Mouse (Mus musculus): ENCODE measurements around the gene Odc1. TPM values are rescaled to one million over a fixed set of nuclear protein-coding genes. Genes with fewer than 3 reads are reported as not detected.
A peak's percentile ranks its signal among the peaks of the same experiment; 100 is the strongest.

Odc1 gene
- 12.8 and 15.6 TPM in 2 replicates for polyA plus RNA-seq (2012; ENCODE audit: insufficient read depth, insufficient read length, missing spikeins)

DNA sequence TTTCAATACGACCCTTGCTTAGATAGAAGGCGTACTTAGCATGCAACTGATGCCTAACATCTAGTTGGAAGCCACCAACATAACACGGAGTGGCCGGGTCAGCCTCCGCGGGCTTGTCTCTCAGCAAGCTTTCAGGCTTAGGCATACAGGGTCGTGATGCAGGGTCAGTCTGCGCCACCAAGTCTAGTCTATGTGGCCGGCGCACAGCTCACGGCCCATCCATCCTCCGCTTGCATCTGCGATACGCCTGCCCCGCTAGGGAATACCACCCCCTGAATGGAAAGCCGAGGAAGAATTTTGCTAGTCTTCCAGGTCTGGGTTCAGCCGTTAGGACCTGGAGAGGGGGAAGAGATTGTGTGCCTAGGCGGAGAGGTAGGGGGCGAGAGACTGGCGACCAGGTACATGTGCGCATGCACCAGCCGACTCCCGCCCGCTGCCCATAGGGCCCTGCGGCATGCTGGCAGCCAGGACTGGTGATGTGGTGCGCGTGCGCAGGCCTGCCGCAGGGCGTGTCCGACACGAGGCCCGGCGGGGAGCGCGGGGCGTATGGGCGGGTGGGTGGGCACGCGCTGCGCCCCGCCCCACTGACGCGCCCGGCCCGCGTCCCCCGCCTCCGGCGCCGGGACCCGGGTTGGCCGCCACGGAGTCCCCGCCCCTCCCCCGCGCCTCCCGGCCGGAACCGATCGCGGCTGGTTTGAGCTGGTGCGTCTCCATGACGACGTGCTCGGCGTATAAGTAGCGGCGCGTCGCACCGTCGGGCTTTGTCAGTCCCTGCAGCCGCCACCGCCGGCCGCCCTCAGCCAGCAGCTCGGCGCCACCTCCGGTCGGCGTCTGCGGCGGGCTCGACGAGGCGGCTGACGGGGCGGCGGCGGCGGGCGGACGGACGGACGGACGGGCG lies at the start of gene Odc1:
TSS of gene Odc1 (plus strand) at position 586 of the 898 bp plus-strand sequence.
- Histone ChIP-seq H3K4me1 (ENCODE audit: control insufficient read depth, insufficient read depth, low read length) (peaks cover 9% of the 10 kb centered on the region; the same call in 1 of the 2 replicates), H3K4me3 (ENCODE audit: insufficient read depth, low read length) (peak within 1 kb of the TSS; percentile 76), H3K27ac (ENCODE audit: insufficient read depth, low read depth, low read length) (peak within 1 kb of the TSS; percentile 35)
- TF ChIP-seq CTCF (IDR thresholded peaks at IDR 0.05; ENCODE audit: low read depth, low read length) (no peak), POLR2A (IDR thresholded peaks at IDR 0.05; ENCODE audit: borderline replicate concordance, low read depth, low read length) (peak; percentile 24; the same call in 1 of the 2 replicates)

DNA sequence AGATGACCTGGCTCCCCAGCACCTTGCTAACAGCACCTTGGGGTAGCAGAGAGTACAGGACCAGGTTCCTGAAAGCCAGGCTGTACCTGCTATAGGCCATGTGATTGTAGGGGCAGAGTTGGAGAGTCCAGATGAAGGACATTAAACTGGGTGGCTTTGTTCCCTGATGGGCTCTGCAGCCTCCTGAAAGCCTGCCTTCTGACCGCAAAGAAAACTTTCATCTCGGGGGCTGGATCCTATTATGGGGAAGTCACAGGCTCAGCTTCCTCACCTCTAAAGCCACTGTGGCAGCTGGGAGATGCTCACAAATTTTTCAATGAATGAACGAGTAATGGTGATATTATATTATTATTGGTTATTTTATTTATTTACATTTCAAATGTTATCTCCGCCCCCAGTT lies 49.8 kb upstream of the Odc1 start:
- no peak overlapping the region for H3K27ac ChIP-seq (ENCODE audit: insufficient read depth, low read depth, low read length)
- peaks cover 6% of the 10 kb centered on the region for H3K4me1 ChIP-seq (ENCODE audit: control insufficient read depth, insufficient read depth, low read length)
- TF ChIP-seq CTCF (IDR thresholded peaks at IDR 0.05; ENCODE audit: low read depth, low read length), result no peak
- TF ChIP-seq POLR2A (IDR thresholded peaks at IDR 0.05; ENCODE audit: borderline replicate concordance, low read depth, low read length), result no peak
- H3K4me3 ChIP-seq (ENCODE audit: insufficient read depth, low read length), result no peak overlapping the region

DNA sequence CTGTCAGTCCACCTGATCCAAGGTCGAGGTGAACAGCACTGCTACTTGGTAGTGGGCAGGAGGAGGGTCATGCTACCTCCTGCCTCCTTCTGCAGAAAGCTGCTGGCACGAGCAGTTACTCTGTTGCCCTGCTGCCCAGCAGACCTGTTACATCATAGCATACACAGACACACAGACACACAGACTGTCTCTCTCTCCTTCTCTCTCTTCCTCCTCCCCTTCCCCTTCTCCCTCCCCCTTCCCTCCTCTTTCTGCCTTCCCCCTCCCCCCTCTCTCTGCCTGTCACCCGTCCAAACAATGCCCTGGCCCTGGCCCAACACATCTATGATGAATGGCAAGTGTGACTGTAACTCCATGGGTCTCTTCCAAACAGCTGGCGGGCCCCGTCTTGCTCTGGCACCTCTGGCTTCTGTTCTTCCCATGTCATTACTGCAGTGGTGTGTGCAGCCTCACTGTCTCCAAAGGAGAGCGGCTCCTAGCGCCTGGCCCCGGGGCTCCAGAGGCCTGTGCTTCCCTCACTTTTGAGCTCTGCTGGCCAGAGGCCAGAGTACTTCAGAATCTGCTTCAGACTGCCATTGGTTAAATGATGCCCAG lies 48.6 kb upstream of the Odc1 start:
- H3K4me3 ChIP-seq (ENCODE audit: insufficient read depth, low read length), result no peak overlapping the region
- H3K27ac ChIP-seq (ENCODE audit: insufficient read depth, low read depth, low read length), result no peak overlapping the region
- TF ChIP-seq POLR2A (IDR thresholded peaks at IDR 0.05; ENCODE audit: borderline replicate concordance, low read depth, low read length) (no peak), CTCF (IDR thresholded peaks at IDR 0.05; ENCODE audit: low read depth, low read length) (no peak)
- H3K4me1 ChIP-seq (ENCODE audit: control insufficient read depth, insufficient read depth, low read length), result peaks cover 6% of the 10 kb centered on the region

DNA sequence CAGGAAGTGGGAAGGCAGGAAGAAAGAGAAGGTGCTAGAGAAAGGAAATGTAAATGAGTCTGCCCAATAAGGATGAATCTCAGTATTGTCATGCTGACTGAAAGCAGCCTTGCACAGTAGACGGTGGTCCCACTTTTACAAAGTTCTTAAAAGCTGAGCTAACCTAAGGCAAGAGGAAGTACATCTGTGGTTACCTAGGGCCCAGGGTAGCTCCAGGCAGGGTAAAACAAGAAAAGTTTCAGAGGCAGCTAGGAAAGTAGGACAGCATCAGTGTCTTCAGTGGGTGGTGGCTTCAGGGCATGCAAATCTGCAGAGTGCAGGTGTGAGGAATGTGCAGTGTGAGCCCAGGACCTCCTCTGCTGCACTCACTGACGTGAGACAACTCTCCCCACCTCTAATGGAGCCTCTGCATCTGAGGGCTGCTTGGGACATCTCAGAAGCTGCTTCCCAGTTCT lies 38.9 kb upstream of the Odc1 start:
- no peak overlapping the region for H3K27ac ChIP-seq (ENCODE audit: insufficient read depth, low read depth, low read length)
- TF ChIP-seq POLR2A (IDR thresholded peaks at IDR 0.05; ENCODE audit: borderline replicate concordance, low read depth, low read length) (no peak), CTCF (IDR thresholded peaks at IDR 0.05; ENCODE audit: low read depth, low read length) (no peak)
- H3K4me1 ChIP-seq (ENCODE audit: control insufficient read depth, insufficient read depth, low read length), result peaks cover 26% of the 10 kb centered on the region
- H3K4me3 ChIP-seq (ENCODE audit: insufficient read depth, low read length), result no peak overlapping the region

DNA sequence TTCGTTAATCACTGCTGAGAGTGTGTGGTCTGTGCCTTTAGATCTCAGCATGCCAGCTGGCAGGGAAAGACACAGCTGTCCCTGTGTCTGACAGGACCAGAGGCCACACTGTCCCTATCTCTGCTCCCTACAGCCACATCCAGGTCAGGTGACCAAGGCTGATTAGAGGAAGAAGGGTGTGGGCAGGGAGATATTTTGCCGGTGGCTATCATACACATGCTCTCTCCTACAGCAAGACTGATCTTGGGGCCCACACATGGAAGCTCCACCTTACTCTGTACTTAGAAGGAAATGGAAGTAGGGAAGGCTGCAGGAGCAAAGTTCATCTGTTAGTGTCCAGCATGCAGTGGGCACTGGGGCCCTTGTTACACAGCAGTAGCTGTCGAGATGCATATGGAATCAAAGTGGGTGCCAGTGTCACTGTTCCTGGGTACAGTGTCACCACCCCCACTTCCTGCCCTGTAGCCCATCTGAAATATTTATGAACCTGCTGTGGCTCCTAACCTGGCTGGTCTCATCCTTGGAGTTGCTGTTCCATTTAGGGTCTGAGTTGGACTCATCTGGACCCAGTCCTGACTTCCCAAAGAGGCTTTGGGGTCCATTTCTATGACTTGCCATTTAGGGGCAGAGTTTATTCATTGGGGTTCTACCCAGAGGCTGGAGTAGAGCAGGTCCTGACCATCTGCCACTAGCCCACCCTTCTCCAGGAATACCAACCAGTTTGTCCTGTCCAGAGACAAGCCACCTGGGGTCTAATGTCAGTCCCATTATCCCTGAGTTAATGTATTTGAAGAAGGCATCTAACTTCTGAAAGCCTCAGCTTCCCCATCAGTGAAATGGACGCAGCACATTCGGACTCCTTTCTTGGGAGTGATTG lies 38.2 kb upstream of the Odc1 start:
- peaks cover 33% of the 10 kb centered on the region for H3K4me1 ChIP-seq (ENCODE audit: control insufficient read depth, insufficient read depth, low read length)
- peak overlapping the region; percentile 12; the same call in 1 of the 2 replicates for H3K4me3 ChIP-seq (ENCODE audit: insufficient read depth, low read length)
- 0 out of 2 replicates have a peak overlapping the region, but pooled peaks have one; percentile 4 for H3K27ac ChIP-seq (ENCODE audit: insufficient read depth, low read depth, low read length)
- TF ChIP-seq POLR2A (IDR thresholded peaks at IDR 0.05; ENCODE audit: borderline replicate concordance, low read depth, low read length), result no peak
- TF ChIP-seq CTCF (IDR thresholded peaks at IDR 0.05; ENCODE audit: low read depth, low read length), result no peak

DNA sequence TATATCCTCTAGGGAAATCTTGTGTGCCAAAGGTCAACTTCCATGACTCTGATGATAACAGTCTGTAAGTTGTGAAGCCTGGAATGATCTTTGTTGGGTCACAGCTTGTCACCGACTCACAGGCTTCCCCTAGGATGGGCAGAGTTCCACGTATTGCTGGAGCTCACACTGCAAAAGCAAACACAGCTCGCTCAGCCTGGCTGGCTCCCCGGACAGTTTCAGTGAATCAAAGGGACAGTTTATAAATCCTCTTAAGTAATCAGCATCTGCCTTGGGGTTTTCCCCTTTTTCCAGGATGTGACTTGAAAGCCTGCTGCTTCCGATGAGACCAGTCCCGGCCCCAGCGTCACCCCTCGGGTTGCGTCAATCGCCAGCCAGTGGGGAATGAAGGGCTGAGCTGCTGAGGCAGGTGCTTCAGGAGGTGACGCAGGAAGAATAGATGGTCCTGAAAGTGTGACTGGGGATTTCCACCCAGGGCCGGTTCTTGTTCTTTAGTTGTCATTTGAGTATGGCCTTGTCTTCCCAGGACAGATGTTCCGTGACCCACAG lies 37.5 kb upstream of the Odc1 start:
- peaks cover 36% of the 10 kb centered on the region for H3K4me1 ChIP-seq (ENCODE audit: control insufficient read depth, insufficient read depth, low read length)

DNA sequence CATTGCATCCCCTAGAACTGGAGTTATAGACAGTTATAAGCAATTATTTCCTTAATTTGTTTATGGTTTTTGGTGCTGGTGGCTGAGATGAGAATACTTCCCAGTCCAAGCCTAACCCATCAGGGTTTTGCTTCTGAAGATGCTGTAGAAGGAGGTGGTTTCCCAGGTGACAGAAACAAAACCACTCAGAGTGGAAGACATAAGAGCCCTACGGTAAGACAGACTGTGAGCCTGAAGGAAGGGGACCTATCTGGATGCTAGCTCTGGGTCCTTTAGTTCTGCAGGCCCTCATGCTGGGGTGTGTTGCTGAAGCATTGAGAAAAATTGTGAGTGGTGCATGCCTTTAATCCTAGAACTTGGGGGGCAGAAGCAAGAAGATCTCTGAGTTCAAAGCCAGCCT lies 35.3 kb upstream of the Odc1 start:
- Histone ChIP-seq H3K27ac (ENCODE audit: insufficient read depth, low read depth, low read length) (no peak overlapping the region), H3K4me3 (ENCODE audit: insufficient read depth, low read length) (no peak overlapping the region), H3K4me1 (ENCODE audit: control insufficient read depth, insufficient read depth, low read length) (peaks cover 36% of the 10 kb centered on the region)
- TF ChIP-seq POLR2A (IDR thresholded peaks at IDR 0.05; ENCODE audit: borderline replicate concordance, low read depth, low read length) (no peak), CTCF (IDR thresholded peaks at IDR 0.05; ENCODE audit: low read depth, low read length) (no peak)

More for the DNA sequence above, 37.5 kb upstream of the Odc1 start:
- Histone ChIP-seq H3K27ac (ENCODE audit: insufficient read depth, low read depth, low read length) (0 out of 2 replicates have a peak overlapping the region, but pooled peaks have one; percentile 4), H3K4me3 (ENCODE audit: insufficient read depth, low read length) (peak overlapping the region; percentile 12; the same call in 1 of the 2 replicates)
- TF ChIP-seq POLR2A (IDR thresholded peaks at IDR 0.05; ENCODE audit: borderline replicate concordance, low read depth, low read length), result no peak
- no peak for TF ChIP-seq CTCF (IDR thresholded peaks at IDR 0.05; ENCODE audit: low read depth, low read length)

DNA sequence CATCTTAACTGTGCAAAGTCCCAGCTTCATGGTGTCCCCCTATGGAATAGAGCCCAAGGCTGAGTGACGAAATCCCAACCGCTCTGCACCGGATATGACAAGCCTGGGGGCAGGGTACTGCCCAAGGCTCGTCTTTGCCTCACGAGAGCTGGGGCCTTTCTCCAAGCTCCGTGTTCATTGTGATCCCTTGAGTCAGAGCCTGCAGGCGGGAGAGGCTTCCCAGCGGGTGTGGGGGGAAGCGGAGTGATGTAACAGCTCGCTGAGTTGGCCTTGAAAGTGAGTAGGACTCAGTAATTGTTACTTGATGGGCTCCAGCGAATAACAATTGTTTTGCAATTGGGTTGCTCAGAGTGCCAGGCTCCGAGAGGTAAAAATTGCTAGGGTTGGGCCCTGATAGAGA lies 34.4 kb upstream of the Odc1 start:
- H3K4me3 ChIP-seq (ENCODE audit: insufficient read depth, low read length), result no peak overlapping the region
- peaks cover 36% of the 10 kb centered on the region for H3K4me1 ChIP-seq (ENCODE audit: control insufficient read depth, insufficient read depth, low read length)
- H3K27ac ChIP-seq (ENCODE audit: insufficient read depth, low read depth, low read length), result peak overlapping the region; percentile 31; the same call in 1 of the 2 replicates
- no peak for TF ChIP-seq POLR2A (IDR thresholded peaks at IDR 0.05; ENCODE audit: borderline replicate concordance, low read depth, low read length)

DNA sequence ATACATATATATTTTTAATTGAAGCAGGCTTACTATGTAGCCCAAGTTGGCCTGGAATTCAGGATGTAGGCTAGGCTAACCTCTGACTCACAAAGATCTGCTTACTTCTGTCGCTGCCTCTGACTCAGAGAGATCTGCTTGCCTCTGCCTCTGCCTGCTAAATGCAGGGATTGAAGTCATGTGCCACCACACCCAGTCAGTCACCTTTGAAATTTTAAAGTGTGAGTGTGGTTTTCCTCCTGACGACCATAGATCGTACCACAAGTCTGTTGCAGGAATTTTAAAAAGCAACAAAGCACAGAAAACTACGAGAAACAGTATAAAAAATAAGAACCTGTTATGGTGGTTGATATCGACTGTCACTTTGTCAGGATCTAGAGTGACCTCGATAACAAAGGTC lies 33.6 kb upstream of the Odc1 start:
- peaks cover 32% of the 10 kb centered on the region for H3K4me1 ChIP-seq (ENCODE audit: control insufficient read depth, insufficient read depth, low read length)
- no peak overlapping the region for H3K4me3 ChIP-seq (ENCODE audit: insufficient read depth, low read length)
- H3K27ac ChIP-seq (ENCODE audit: insufficient read depth, low read depth, low read length), result no peak overlapping the region
- TF ChIP-seq POLR2A (IDR thresholded peaks at IDR 0.05; ENCODE audit: borderline replicate concordance, low read depth, low read length) (no peak), CTCF (IDR thresholded peaks at IDR 0.05; ENCODE audit: low read depth, low read length) (no peak)
